Mouse (Mus musculus) naive thymus-derived CD4-positive, alpha-beta T cell, adult 2 months (primary cell): ENCODE measurements at regions not wholly inside any gene's neighbourhood (a gene's known extent, or its start where the extent isn't known, plus 50 kb on each side); places are given as distances from the start of the nearest gene placed in this dataset.

Experiments
- DNase-seq: peaks from one replicate; pipeline ENCODE4 v3.0.0-alpha.2; 2011; ENCODE audit warnings: low read depth

GRCm38 (mm10) chr1:143074999-143075398 lies 565.5 kb upstream of the B3galt2 start:
- DNase-seq: no peak

- DNase-seq: no peak
Observed at GRCm38 (mm10) chr1:143080441-143080840, 560.0 kb upstream of the B3galt2 start.

GRCm38 (mm10) chr1:143096904-143097303 lies 543.6 kb upstream of the B3galt2 start:
- no peak for DNase-seq

GRCm38 (mm10) chr1:143098307-143098706 lies 542.2 kb upstream of the B3galt2 start:
- no peak for DNase-seq

GRCm38 (mm10) chr1:143122185-143122584 lies 518.3 kb upstream of the B3galt2 start:
- no peak for DNase-seq

- no peak for DNase-seq
Observed at GRCm38 (mm10) chr1:143130257-143130656, 510.2 kb upstream of the B3galt2 start.

- no peak for DNase-seq
Observed at GRCm38 (mm10) chr1:143132806-143133205, 507.7 kb upstream of the B3galt2 start.

GRCm38 (mm10) chr1:143145111-143145984 lies 495.1 kb upstream of the B3galt2 start:
- no peak for DNase-seq

- DNase-seq: no peak
Observed at GRCm38 (mm10) chr1:143171286-143171685, 469.2 kb upstream of the B3galt2 start.

- no peak for DNase-seq
Observed at GRCm38 (mm10) chr1:143173836-143174235, 466.6 kb upstream of the B3galt2 start.

GRCm38 (mm10) chr1:143192167-143192793 lies 448.2 kb upstream of the B3galt2 start:
- DNase-seq: no peak

GRCm38 (mm10) chr1:143200213-143200889 lies 440.1 kb upstream of the B3galt2 start:
- no peak for DNase-seq

GRCm38 (mm10) chr1:143200971-143201370 lies 439.5 kb upstream of the B3galt2 start:
- DNase-seq: no peak

GRCm38 (mm10) chr1:143202182-143202581 lies 438.3 kb upstream of the B3galt2 start:
- DNase-seq: peak; percentile 37

GRCm38 (mm10) chr1:143204070-143204469 lies 436.4 kb upstream of the B3galt2 start:
- no peak for DNase-seq

- no peak for DNase-seq
Observed at GRCm38 (mm10) chr1:143206995-143207394, 433.5 kb upstream of the B3galt2 start.

GRCm38 (mm10) chr1:143207399-143208065 lies 432.9 kb upstream of the B3galt2 start:
- DNase-seq: no peak

GRCm38 (mm10) chr1:143217401-143217800 lies 423.1 kb upstream of the B3galt2 start:
- no peak for DNase-seq

GRCm38 (mm10) chr1:143231969-143232368 lies 408.5 kb upstream of the B3galt2 start:
- no peak for DNase-seq

GRCm38 (mm10) chr1:143258470-143259215 lies 381.8 kb upstream of the B3galt2 start:
- DNase-seq: no peak

GRCm38 (mm10) chr1:143263263-143264038 lies 377.0 kb upstream of the B3galt2 start:
- no peak for DNase-seq
